Mouse (Mus musculus) C2C12 (cell line): ENCODE data around the gene Aven. TPM values are rescaled to one million over a fixed set of nuclear protein-coding genes. Genes with fewer than 3 reads are reported as not detected.

Experiments used
- H3K27me3 ChIP-seq: one replicate; pipeline ENCODE4 v1.6.1; 2011; ENCODE audit not compliant: control insufficient read depth, insufficient read depth, insufficient read length
- H3K36me3 ChIP-seq: one replicate; pipeline ENCODE4 v1.6.1; 2011; ENCODE audit not compliant: control insufficient read depth, insufficient read depth
- H3K4me3 ChIP-seq: one replicate; pipeline ENCODE4 v1.5.1; 2011; ENCODE audit warnings: mild to moderate bottlenecking, control low read depth; ENCODE audit not compliant: poor library complexity, insufficient read depth, severe bottlenecking
- H3K79me2 ChIP-seq: one replicate; pipeline ENCODE4 v1.6.1; 2011; ENCODE audit not compliant: control insufficient read depth, insufficient read depth
- H3K79me3 ChIP-seq: one replicate; pipeline ENCODE4 v1.6.1; 2011; ENCODE audit warnings: low read depth, control low read depth
- H3ac ChIP-seq: one replicate; pipeline ENCODE3; 2011; ENCODE audit warnings: low read depth; ENCODE audit not compliant: control insufficient read depth, insufficient read length
- CEBPB ChIP-seq: IDR thresholded peaks from one replicate; pipeline ENCODE4 v1.6.1; 2011; ENCODE audit warnings: low read depth, mild to moderate bottlenecking, control low read depth, moderate library complexity
- CTCF ChIP-seq: IDR thresholded peaks from one replicate; pipeline ENCODE4 v1.5.1; 2011; ENCODE audit not compliant: control insufficient read depth, insufficient read depth, insufficient read length
- FOSL1 ChIP-seq: IDR thresholded peaks from one replicate; pipeline ENCODE4 v1.8.0; 2011; ENCODE audit warnings: mild to moderate bottlenecking, low read length; ENCODE audit not compliant: poor library complexity, insufficient read depth, severe bottlenecking
- MAX ChIP-seq: IDR thresholded peaks from one replicate; pipeline ENCODE4 v1.6.1; 2011; ENCODE audit warnings: mild to moderate bottlenecking, control low read depth
- MYOD1 ChIP-seq: IDR thresholded peaks from one replicate; pipeline ENCODE4 v1.6.1; 2011; ENCODE audit warnings: low read depth; ENCODE audit not compliant: control insufficient read depth, insufficient read length
- MYOG ChIP-seq: IDR thresholded peaks from one replicate; pipeline ENCODE4 v1.6.1; 2011; ENCODE audit not compliant: control insufficient read depth, insufficient read length; ENCODE audit errors: extremely low read depth
- USF1 ChIP-seq: IDR thresholded peaks from one replicate; pipeline ENCODE4 v1.6.1; 2011; ENCODE audit warnings: low read depth, mild to moderate bottlenecking, control low read depth, moderate library complexity
- polyA plus RNA-seq: library from polyadenylated mRNA; unstranded; fragments of >200 nt; fragmentation: generic; extraction: Trizol; gene quantifications from one replicate; pipeline ENCODE4 v1.2.1, GENCODE M21; 2012; ENCODE audit warnings: missing spikeins

Gene Aven
- polyA plus RNA-seq, 1 experiment, result 19.9 TPM

GRCm38 (mm10) chr2:112653836-112654235 lies 161.1 kb downstream of the Aven start:
- Histone ChIP-seq H3ac (no peak overlapping the region), H3K79me2 (no peaks in the 10 kb centered on the region), H3K79me3 (no peaks in the 10 kb centered on the region), H3K27me3 (no peaks in the 10 kb centered on the region), H3K36me3 (no peaks in the 10 kb centered on the region), H3K4me3 (no peak overlapping the region)
- TF ChIP-seq MAX (no peak), FOSL1 (no peak), CTCF (no peak), MYOG (no peak), USF1 (no peak), MYOD1 (no peak), CEBPB (no peak)

- H3ac ChIP-seq, result no peak overlapping the region
- H3K36me3 ChIP-seq, result no peaks in the 10 kb centered on the region
- H3K79me2 ChIP-seq, result no peaks in the 10 kb centered on the region
- TF ChIP-seq MAX, result no peak
- no peak for TF ChIP-seq CTCF
- TF ChIP-seq FOSL1, result no peak
- TF ChIP-seq CEBPB, result no peak
- no peak for TF ChIP-seq MYOG
- H3K27me3 ChIP-seq, result no peaks in the 10 kb centered on the region
- H3K79me3 ChIP-seq, result no peaks in the 10 kb centered on the region
- H3K4me3 ChIP-seq, result no peak overlapping the region
Observed at GRCm38 (mm10) chr2:112656131-112656530, 163.4 kb downstream of the Aven start.

GRCm38 (mm10) chr2:112669461-112669860 lies 176.7 kb downstream of the Aven start:
- no peak for TF ChIP-seq MYOG
- TF ChIP-seq MAX, result no peak
- TF ChIP-seq CTCF, result no peak
- no peak for TF ChIP-seq CEBPB
- TF ChIP-seq FOSL1, result no peak
- no peak for TF ChIP-seq MYOD1
- no peak for TF ChIP-seq USF1
- H3K4me3 ChIP-seq, result no peak overlapping the region
- no peaks in the 10 kb centered on the region for H3K27me3 ChIP-seq
- no peak overlapping the region for H3ac ChIP-seq
- no peaks in the 10 kb centered on the region for H3K36me3 ChIP-seq
- no peaks in the 10 kb centered on the region for H3K79me2 ChIP-seq
- H3K79me3 ChIP-seq, result no peaks in the 10 kb centered on the region

- H3K79me2 ChIP-seq, result no peaks in the 10 kb centered on the region
- no peaks in the 10 kb centered on the region for H3K27me3 ChIP-seq
- H3K36me3 ChIP-seq, result no peaks in the 10 kb centered on the region
- TF ChIP-seq MYOD1, result no peak
- TF ChIP-seq FOSL1, result no peak
- no peak for TF ChIP-seq USF1
- no peak for TF ChIP-seq MYOG
- TF ChIP-seq CEBPB, result no peak
- TF ChIP-seq MAX, result no peak
- no peak for TF ChIP-seq CTCF
- no peak overlapping the region for H3ac ChIP-seq
- H3K4me3 ChIP-seq, result no peak overlapping the region
- H3K79me3 ChIP-seq, result no peaks in the 10 kb centered on the region
Observed at GRCm38 (mm10) chr2:112676175-112676574, 183.4 kb downstream of the Aven start.

GRCm38 (mm10) chr2:112676721-112677120 lies 184.0 kb downstream of the Aven start:
- Histone ChIP-seq H3K36me3 (no peaks in the 10 kb centered on the region), H3K79me2 (no peaks in the 10 kb centered on the region), H3K79me3 (no peaks in the 10 kb centered on the region), H3ac (no peak overlapping the region), H3K27me3 (no peaks in the 10 kb centered on the region), H3K4me3 (no peak overlapping the region)
- TF ChIP-seq USF1 (no peak), MAX (no peak), CTCF (no peak), MYOG (no peak), MYOD1 (no peak), FOSL1 (no peak), CEBPB (no peak)

- no peak for TF ChIP-seq FOSL1
- no peak for TF ChIP-seq MYOD1
- TF ChIP-seq CTCF, result no peak
- TF ChIP-seq USF1, result no peak
- TF ChIP-seq MYOG, result no peak
- H3K4me3 ChIP-seq, result no peak overlapping the region
- no peaks in the 10 kb centered on the region for H3K79me3 ChIP-seq
Observed at GRCm38 (mm10) chr2:112677246-112677645, 184.5 kb downstream of the Aven start.

More at GRCm38 (mm10) chr2:112677246-112677645, 184.5 kb downstream of the Aven start:
- Histone ChIP-seq H3ac (no peak overlapping the region), H3K27me3 (no peaks in the 10 kb centered on the region), H3K36me3 (no peaks in the 10 kb centered on the region), H3K79me2 (no peaks in the 10 kb centered on the region)
